ENCODE assay signal across 9 mouse cellular contexts in genomic region chr5:129006031-129006788, GRCm38 (mm10). TPM values are rescaled to one million over a fixed set of nuclear protein-coding genes. Genes with fewer than 3 reads are reported as not detected.
A peak's percentile ranks its signal among the peaks of the same experiment; 100 is the strongest.
DNase-seq lines count a peak whose midpoint lies in the region; ATAC-seq lines count a peak whose summit lies in the region.
"Had no signal": no experiment of that assay in that cellular context is flagged by ENCODE, and none has a peak within 500 bp of the region (broad histone marks: within the 10 kb centered on the region; RNA-seq: fewer than 3 reads in every experiment).

No protein-coding gene starts in this region.

- H3K4me1 ChIP-seq in hindbrain, embryonic 12.5 days: peaks cover 25% of the 10 kb centered on the region
- H3K4me1 ChIP-seq in hindbrain, embryonic 14.5 days (replicated peaks; ENCODE audit: control insufficient read depth, insufficient read depth, low read length): peaks cover 17% of the 10 kb centered on the region
- H3K4me1 ChIP-seq in kidney, embryonic 14.5 days (ENCODE audit: control insufficient read depth, insufficient read depth, low read length): peaks cover 25% of the 10 kb centered on the region; the same call in 1 of the 2 replicates
- H3K4me1 ChIP-seq in midbrain, embryonic 15.5 days: peaks cover 24% of the 10 kb centered on the region

- no peak overlapping the region for H3K9ac ChIP-seq in hindbrain, embryonic 12.5 days
- H3K9ac ChIP-seq in hindbrain, embryonic 14.5 days: no peak overlapping the region
- H3K9ac ChIP-seq in kidney, embryonic 14.5 days (ENCODE audit: low read depth, low read length): no peak overlapping the region
- no peak overlapping the region for H3K9ac ChIP-seq in midbrain, embryonic 15.5 days

- WGBS in hindbrain, embryonic 12.5 days: 78% methylated on average over 18 of the region's 18 CpGs
- WGBS in hindbrain, embryonic 14.5 days: 73% methylated on average over 18 of the region's 18 CpGs
- WGBS in kidney, embryonic 14.5 days: 65% methylated on average over 18 of the region's 18 CpGs
- WGBS in midbrain, embryonic 15.5 days: 75% methylated on average over 18 of the region's 18 CpGs

- no peak overlapping the region for H3K4me3 ChIP-seq in hindbrain, embryonic 12.5 days
- no peak overlapping the region for H3K4me3 ChIP-seq in hindbrain, embryonic 14.5 days (replicated peaks; ENCODE audit: low read length)
- H3K4me3 ChIP-seq in kidney, embryonic 14.5 days (ENCODE audit: low read length): no peak overlapping the region
- no peak overlapping the region for H3K4me3 ChIP-seq in midbrain, embryonic 15.5 days

- no peaks in the 10 kb centered on the region for H3K9me3 ChIP-seq in hindbrain, embryonic 12.5 days (replicated peaks)
- H3K9me3 ChIP-seq in hindbrain, embryonic 14.5 days (ENCODE audit: control insufficient read depth, low read length): no peaks in the 10 kb centered on the region
- H3K9me3 ChIP-seq in kidney, embryonic 14.5 days (ENCODE audit: control insufficient read depth, low read length): no peaks in the 10 kb centered on the region
- H3K9me3 ChIP-seq in midbrain, embryonic 15.5 days: no peaks in the 10 kb centered on the region

- H3K27me3 ChIP-seq in hindbrain, embryonic 12.5 days: no peaks in the 10 kb centered on the region
- H3K27me3 ChIP-seq in hindbrain, embryonic 14.5 days (ENCODE audit: control insufficient read depth, insufficient read depth, low read length): no peaks in the 10 kb centered on the region
- H3K27me3 ChIP-seq in kidney, embryonic 14.5 days (ENCODE audit: control insufficient read depth, insufficient read depth, low read length): no peaks in the 10 kb centered on the region
- H3K27me3 ChIP-seq in midbrain, embryonic 15.5 days (replicated peaks): no peaks in the 10 kb centered on the region

- no peak for ATAC-seq in hindbrain, embryonic 12.5 days (ENCODE audit: low FRiP score)
- ATAC-seq in hindbrain, embryonic 14.5 days (ENCODE audit: low FRiP score): no peak
- peak; percentile 17 for ATAC-seq in granulocyte monocyte progenitor cell, adult 5-6 weeks (replicated peaks; ENCODE audit: poor library complexity, severe bottlenecking)
- ATAC-seq in kidney, embryonic 14.5 days (ENCODE audit: low FRiP score, low TSS enrichment): no peak
- ATAC-seq in midbrain, embryonic 15.5 days (replicated peaks): no peak
- no peak for ATAC-seq in cerebellum, adult (ENCODE audit: insufficient number of reproducible peaks, low FRiP score, low TSS enrichment)

- no peaks in the 10 kb centered on the region for H3K36me3 ChIP-seq in hindbrain, embryonic 12.5 days
- peaks cover 8% of the 10 kb centered on the region; the same call in 1 of the 2 replicates for H3K36me3 ChIP-seq in hindbrain, embryonic 14.5 days (replicated peaks; ENCODE audit: control insufficient read depth, insufficient read depth)
- no peaks in the 10 kb centered on the region; the same call in 1 of the 2 replicates for H3K36me3 ChIP-seq in kidney, embryonic 14.5 days (ENCODE audit: control insufficient read depth, insufficient read depth, low read length)
- H3K36me3 ChIP-seq in midbrain, embryonic 15.5 days (replicated peaks): no peaks in the 10 kb centered on the region

- peak overlapping the region; percentile 81; the same call in 1 of the 2 replicates for H3K4me2 ChIP-seq in hindbrain, embryonic 12.5 days (replicated peaks)
- H3K4me2 ChIP-seq in hindbrain, embryonic 14.5 days (replicated peaks): no peak overlapping the region
- peak overlapping the region; percentile 19 for H3K4me2 ChIP-seq in kidney, embryonic 14.5 days (replicated peaks; ENCODE audit: low read depth, low read length)
- H3K4me2 ChIP-seq in midbrain, embryonic 15.5 days: peak overlapping the region; percentile 3; the same call in 1 of the 2 replicates

- no peak for DNase-seq in hindbrain, embryonic 14.5 days (ENCODE audit: low spot score)
- DNase-seq in left cerebral cortex, postnatal 25 days (ENCODE audit: low spot score in 2 of 2): no peak
- DNase-seq in gastrocnemius, postnatal 36 days: no peak

- intact Hi-C loops in left cerebral cortex, postnatal 25 days (cut with DNase I): no loop called here
- intact Hi-C loops in gastrocnemius, postnatal 36 days (cut with DNase I): no loop called here

- no peak overlapping the region for H3K27ac ChIP-seq in hindbrain, embryonic 12.5 days
- no peak overlapping the region for H3K27ac ChIP-seq in hindbrain, embryonic 14.5 days
- H3K27ac ChIP-seq in kidney, embryonic 14.5 days (ENCODE audit: low read depth, low read length): 0 out of 2 replicates have a peak overlapping the region, but pooled peaks have one; percentile 30
- no peak overlapping the region for H3K27ac ChIP-seq in midbrain, embryonic 15.5 days

RNA-seq across cellular contexts. Expression of gene Stx2, which starts 2.2 kb away (rescaled TPM):
- polyA plus RNA-seq in hindbrain, embryonic 12.5 days (2016; fragmentation: Nextera tagmentation; extraction: Ambion mirVana): 30.8 and 32.7 TPM in 2 replicates
- 15.0 and 15.2 TPM in 2 replicates for polyA plus RNA-seq in hindbrain, embryonic 14.5 days (2014; fragmentation: Nextera tagmentation; extraction: Ambion mirVana)
- total RNA-seq in granulocyte monocyte progenitor cell, adult 5-6 weeks (2014; fragmentation: Nextera tagmentation): 7.5 and 23.0 TPM in 2 replicates
- total RNA-seq in granulocyte monocyte progenitor cell, adult 5-6 weeks (2017): 10.9 and 12.6 TPM in 2 replicates
- 18.1 and 29.5 TPM in 2 replicates for polyA plus RNA-seq in kidney, embryonic 14.5 days (2014; fragmentation: Nextera tagmentation; extraction: Ambion mirVana)
- 15.4 and 15.6 TPM in 2 replicates for polyA plus RNA-seq in midbrain, embryonic 15.5 days (2015; fragmentation: Nextera tagmentation; extraction: Ambion mirVana)
- 10 to 100 TPM; 17.7 to 27.1 TPM for total RNA-seq in left cerebral cortex, postnatal 25 days (2021)
- 1 to 10 TPM; 7.6 to 8.4 TPM for total RNA-seq in gastrocnemius, postnatal 36 days (2021)

RNA-seq across cellular contexts. Expression of gene Ran, which starts 13.7 kb away (rescaled TPM):
- polyA plus RNA-seq in hindbrain, embryonic 12.5 days (2016; fragmentation: Nextera tagmentation; extraction: Ambion mirVana): 542 and 547 TPM in 2 replicates
- polyA plus RNA-seq in hindbrain, embryonic 14.5 days (2014; fragmentation: Nextera tagmentation; extraction: Ambion mirVana): 343 and 359 TPM in 2 replicates
- total RNA-seq in granulocyte monocyte progenitor cell, adult 5-6 weeks (2014; fragmentation: Nextera tagmentation): 440 and 513 TPM in 2 replicates
- 599 and 620 TPM in 2 replicates for total RNA-seq in granulocyte monocyte progenitor cell, adult 5-6 weeks (2017)
- polyA plus RNA-seq in kidney, embryonic 14.5 days (2014; fragmentation: Nextera tagmentation; extraction: Ambion mirVana): 768 and 779 TPM in 2 replicates
- polyA plus RNA-seq in midbrain, embryonic 15.5 days (2015; fragmentation: Nextera tagmentation; extraction: Ambion mirVana): 342 and 346 TPM in 2 replicates
- total RNA-seq in left cerebral cortex, postnatal 25 days (2021): 100 to 1,000 TPM; 150 to 162 TPM
- total RNA-seq in gastrocnemius, postnatal 36 days (2021): 10 to 100 TPM; 60.3 to 64.1 TPM

RNA-seq across cellular contexts. Expression of gene Rimbp2, which starts 52.9 kb away (rescaled TPM):
- 1.9 and 2.2 TPM in 2 replicates for polyA plus RNA-seq in hindbrain, embryonic 12.5 days (2016; fragmentation: Nextera tagmentation; extraction: Ambion mirVana)
- 8.1 and 8.9 TPM in 2 replicates for polyA plus RNA-seq in hindbrain, embryonic 14.5 days (2014; fragmentation: Nextera tagmentation; extraction: Ambion mirVana)
- not detected in 2 replicates for total RNA-seq in granulocyte monocyte progenitor cell, adult 5-6 weeks (2014; fragmentation: Nextera tagmentation)
- not detected in 2 replicates for total RNA-seq in granulocyte monocyte progenitor cell, adult 5-6 weeks (2017)
- 0.03 and 0.27 TPM in 2 replicates for polyA plus RNA-seq in kidney, embryonic 14.5 days (2014; fragmentation: Nextera tagmentation; extraction: Ambion mirVana)
- polyA plus RNA-seq in midbrain, embryonic 15.5 days (2015; fragmentation: Nextera tagmentation; extraction: Ambion mirVana): 6.2 and 6.8 TPM in 2 replicates
- total RNA-seq in left cerebral cortex, postnatal 25 days (2021): 100 to 1,000 TPM; 137 to 150 TPM
- total RNA-seq in gastrocnemius, postnatal 36 days (2021): not detected
- total RNA-seq: CH12.LX had no signal
